Mouse (Mus musculus) heart, embryonic 10.5 days (tissue): Measurements from ENCODE around the gene Sidt2. TPM values are rescaled to one million over a fixed set of nuclear protein-coding genes. Genes with fewer than 3 reads are reported as not detected.

ENCODE experiments used
- DNase-seq: peaks from one replicate; pipeline ENCODE4 v3.0.0-alpha.2; 2017; ENCODE audit warnings: low spot score
- H3K27ac ChIP-seq: fragments of 300-500 bp; sonication (generic); 2 replicates; pipeline ENCODE4 v1.5.1; 2016; ENCODE audit warnings: mild to moderate bottlenecking
- H3K27me3 ChIP-seq: fragments of 300-500 bp; sonication (generic); 2 replicates; pipeline ENCODE4 v1.6.1; 2016; ENCODE audit warnings: mild to moderate bottlenecking; ENCODE audit not compliant: poor library complexity, insufficient read depth, severe bottlenecking
- H3K36me3 ChIP-seq: fragments of 300-500 bp; sonication (generic); 2 replicates; pipeline ENCODE4 v1.6.1; 2016; ENCODE audit warnings: mild to moderate bottlenecking, moderate library complexity
- H3K4me1 ChIP-seq: fragments of 300-500 bp; sonication (generic); 2 replicates; pipeline ENCODE4 v1.6.1; 2016; ENCODE audit warnings: mild to moderate bottlenecking
- H3K4me3 ChIP-seq: fragments of 300-500 bp; sonication (generic); 2 replicates; pipeline ENCODE4 v1.5.1; 2016; ENCODE audit warnings: mild to moderate bottlenecking, moderate library complexity
- H3K9me3 ChIP-seq: fragments of 300-500 bp; sonication (generic); 2 replicates; pipeline ENCODE4 v1.6.1; 2016; ENCODE audit warnings: mild to moderate bottlenecking, moderate library complexity
- WGBS: fragments of 180-500 bp; shearing (Covaris S2); methylation state at CpG from one replicate; pipeline ENCODE4 v1.1.7; 2016; 5-methylcytosine and 5-hydroxymethylcytosine counted together
- polyA plus RNA-seq: library from polyadenylated mRNA; unstranded; fragments of >200 nt; fragmentation: Nextera tagmentation; extraction: Ambion mirVana; gene quantifications from 2 replicates; pipeline ENCODE4 v1.2.1, GENCODE M21; 2016

The Sidt2 gene
- polyA plus RNA-seq, 1 experiment from 2014 or later = 37.2 TPM

- Histone ChIP-seq H3K36me3 (peaks cover 95% of the 10 kb centered on the region), H3K27me3 (no peaks in the 10 kb centered on the region), H3K4me1 (0 out of 2 replicates have a peak, but pooled peaks cover 4% of the 10 kb centered on the region), H3K9me3 (no peaks in the 10 kb centered on the region), H3K27ac (no peak overlapping the region), H3K4me3 (no peak overlapping the region)
- WGBS = 78% methylated on average over 13 of the region's 13 CpGs
- no peak for DNase-seq
Observed at GRCm38 (mm10) chr9:45944506-45945400, 10.3 kb downstream of the Sidt2 start.

DNA sequence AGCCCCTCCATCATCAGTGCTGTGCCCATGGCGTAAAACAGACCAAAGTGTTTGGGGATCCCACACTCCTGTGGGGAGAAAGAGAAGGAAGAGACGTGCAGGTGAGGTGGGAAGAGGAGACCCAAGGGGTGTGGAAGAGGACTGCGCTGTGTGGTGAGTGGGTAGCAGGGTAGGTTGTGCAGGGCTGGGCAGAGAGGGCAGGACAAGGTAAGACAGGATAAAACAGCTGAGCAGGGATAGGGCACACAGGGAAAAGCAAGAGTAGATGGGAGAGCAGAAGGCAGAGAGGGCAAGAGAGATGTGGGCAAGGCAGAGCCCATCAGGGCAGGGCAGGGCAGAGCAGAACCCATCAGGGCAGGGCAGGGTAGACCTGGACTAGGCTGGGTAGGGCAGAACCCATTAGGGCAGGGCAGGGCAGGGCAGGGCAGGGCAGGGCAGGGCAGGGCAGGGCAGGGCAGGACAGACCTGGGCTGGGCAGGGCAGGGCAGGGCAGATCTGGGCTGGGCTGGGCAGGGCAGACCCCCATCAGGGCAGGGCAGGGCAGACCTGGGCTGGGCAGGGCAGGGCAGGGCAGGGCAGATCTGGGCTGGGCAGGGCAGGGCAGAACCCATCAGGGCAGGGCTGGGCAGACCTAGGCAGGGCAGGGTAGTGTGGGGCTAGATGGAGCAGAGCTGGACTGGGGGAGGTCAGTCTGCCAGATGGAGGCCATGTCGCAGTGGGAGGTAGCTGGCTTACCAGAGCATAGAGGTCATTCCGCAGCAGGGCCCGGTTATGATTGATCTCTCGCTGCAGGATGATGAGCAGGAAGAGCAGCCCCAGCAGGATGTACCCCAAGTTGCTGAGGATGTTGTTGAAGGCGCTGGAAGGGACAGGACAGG lies 11.2 kb downstream of the Sidt2 start:
- H3K36me3 ChIP-seq = peaks cover 94% of the 10 kb centered on the region
- H3K4me3 ChIP-seq = no peak overlapping the region
- no peak overlapping the region for H3K27ac ChIP-seq
- no peaks in the 10 kb centered on the region for H3K9me3 ChIP-seq
- WGBS = 92% methylated on average over 8 of the region's 8 CpGs
- H3K27me3 ChIP-seq = no peaks in the 10 kb centered on the region
- DNase-seq = no peak
- 0 out of 2 replicates have a peak, but pooled peaks cover 4% of the 10 kb centered on the region for H3K4me1 ChIP-seq

GRCm38 (mm10) chr9:45942916-45943315 lies 12.1 kb downstream of the Sidt2 start:
- H3K9me3 ChIP-seq = no peaks in the 10 kb centered on the region
- no peak for DNase-seq
- 92% methylated on average over 8 of the region's 8 CpGs for WGBS
- H3K4me1 ChIP-seq = 0 out of 2 replicates have a peak, but pooled peaks cover 4% of the 10 kb centered on the region
- H3K27ac ChIP-seq = no peak overlapping the region
- no peaks in the 10 kb centered on the region for H3K27me3 ChIP-seq
- H3K36me3 ChIP-seq = peaks cover 94% of the 10 kb centered on the region
- no peak overlapping the region for H3K4me3 ChIP-seq

DNA sequence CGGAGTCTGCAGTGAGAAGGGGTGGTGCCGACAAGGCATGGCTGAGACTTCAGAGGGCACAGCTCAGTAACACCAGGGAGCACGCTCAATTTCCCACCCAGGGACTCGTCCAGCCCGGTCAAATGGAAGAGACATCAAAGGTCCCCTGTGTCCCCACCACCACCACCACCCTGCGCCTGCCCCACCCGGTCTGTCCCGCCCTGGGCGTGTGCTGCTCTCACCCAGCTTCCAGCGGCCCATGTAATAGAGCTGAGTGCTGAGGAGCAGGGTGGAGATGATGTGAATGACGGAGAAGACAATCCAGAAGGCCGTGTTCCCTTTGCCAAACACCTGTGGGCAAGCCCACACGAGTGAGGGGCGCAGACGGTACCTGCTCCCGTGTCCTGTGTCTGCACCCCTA lies 12.6 kb downstream of the Sidt2 start:
- Histone ChIP-seq H3K36me3 (peaks cover 94% of the 10 kb centered on the region), H3K27me3 (no peaks in the 10 kb centered on the region), H3K9me3 (no peaks in the 10 kb centered on the region), H3K4me3 (no peak overlapping the region), H3K27ac (no peak overlapping the region), H3K4me1 (0 out of 2 replicates have a peak, but pooled peaks cover 4% of the 10 kb centered on the region)
- no peak for DNase-seq
- 88% methylated on average over 16 of the region's 16 CpGs for WGBS

GRCm38 (mm10) chr9:45941329-45941888 lies 13.6 kb downstream of the Sidt2 start:
- Histone ChIP-seq H3K27ac (no peak overlapping the region), H3K9me3 (no peaks in the 10 kb centered on the region), H3K4me1 (peaks cover 9% of the 10 kb centered on the region; the same call in 1 of the 2 replicates), H3K27me3 (no peaks in the 10 kb centered on the region), H3K4me3 (no peak overlapping the region), H3K36me3 (peaks cover 85% of the 10 kb centered on the region)
- WGBS = 61% methylated on average over 18 of the region's 18 CpGs
- DNase-seq = peak; percentile 86

GRCm38 (mm10) chr9:45939794-45940193 lies 15.3 kb downstream of the Sidt2 start:
- no peak overlapping the region for H3K4me3 ChIP-seq
- H3K9me3 ChIP-seq = no peaks in the 10 kb centered on the region
- H3K27ac ChIP-seq = no peak overlapping the region
- no peak for DNase-seq
- WGBS = 93% methylated on average over 6 of the region's 6 CpGs
- peaks cover 23% of the 10 kb centered on the region for H3K4me1 ChIP-seq
- no peaks in the 10 kb centered on the region for H3K27me3 ChIP-seq
- peaks cover 69% of the 10 kb centered on the region for H3K36me3 ChIP-seq

GRCm38 (mm10) chr9:45938952-45939637 lies 16.0 kb downstream of the Sidt2 start:
- WGBS = 82% methylated on average over 15 of the region's 15 CpGs
- peaks cover 62% of the 10 kb centered on the region for H3K36me3 ChIP-seq
- H3K4me3 ChIP-seq = no peak overlapping the region
- H3K9me3 ChIP-seq = no peaks in the 10 kb centered on the region
- H3K27ac ChIP-seq = no peak overlapping the region
- peaks cover 30% of the 10 kb centered on the region for H3K4me1 ChIP-seq
- DNase-seq = no peak
- H3K27me3 ChIP-seq = no peaks in the 10 kb centered on the region

DNA sequence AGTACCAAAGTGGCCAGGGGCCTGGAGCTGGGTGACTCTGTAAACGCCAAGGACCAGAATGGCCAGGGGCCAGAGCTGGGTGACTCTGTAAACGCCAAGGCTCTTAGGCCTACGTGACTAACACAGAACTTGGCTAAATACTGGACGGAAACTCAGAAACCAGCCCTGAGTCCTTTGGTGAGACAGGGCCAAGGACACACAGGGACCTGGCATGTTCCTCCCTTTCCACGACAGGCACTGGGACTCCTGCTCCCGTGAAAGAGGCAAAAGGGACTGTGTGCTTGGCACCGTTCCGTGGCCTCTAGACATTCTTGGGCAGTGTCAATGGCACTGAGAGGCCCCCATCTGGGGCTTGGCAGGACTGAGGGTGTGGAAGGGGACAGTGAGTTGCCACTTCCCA lies 17.0 kb downstream of the Sidt2 start:
- WGBS = 90% methylated on average over 8 of the region's 8 CpGs

GRCm38 (mm10) chr9:45936883-45937282 lies 18.2 kb downstream of the Sidt2 start:
- no peaks in the 10 kb centered on the region for H3K9me3 ChIP-seq
- DNase-seq = peak; percentile 85
- peak overlapping the region; percentile 88 for H3K27ac ChIP-seq
- whole genome bisulfite sequencing = 18% methylated on average over 3 of the region's 3 CpGs
- peaks cover 47% of the 10 kb centered on the region for H3K36me3 ChIP-seq
- H3K4me1 ChIP-seq = peaks cover 51% of the 10 kb centered on the region
- no peaks in the 10 kb centered on the region for H3K27me3 ChIP-seq
- H3K4me3 ChIP-seq = no peak overlapping the region

More for the DNA sequence above, 17.0 kb downstream of the Sidt2 start:
- H3K9me3 ChIP-seq = no peaks in the 10 kb centered on the region
- peaks cover 40% of the 10 kb centered on the region for H3K4me1 ChIP-seq
- DNase-seq = no peak
- no peak overlapping the region for H3K4me3 ChIP-seq
- peaks cover 52% of the 10 kb centered on the region for H3K36me3 ChIP-seq
- H3K27ac ChIP-seq = no peak overlapping the region
- no peaks in the 10 kb centered on the region for H3K27me3 ChIP-seq

- H3K9me3 ChIP-seq = no peaks in the 10 kb centered on the region
- H3K27ac ChIP-seq = peak within 1 kb of the TSS; percentile 88
- H3K27me3 ChIP-seq = no peaks in the 10 kb centered on the region
- peak within 1 kb of the TSS; percentile 57 for H3K4me3 ChIP-seq
- H3K36me3 ChIP-seq = peaks cover 45% of the 10 kb centered on the region
- peaks cover 48% of the 10 kb centered on the region for H3K4me1 ChIP-seq
- peak; percentile 95 for DNase-seq
- WGBS = 3% methylated on average over 21 of the region's 21 CpGs
Observed at GRCm38 (mm10) chr9:45935628-45936210, 19.3 kb downstream of the Sidt2 start, which contains the start of gene Tagln. Tagln (minus strand) TSS chr9:45936058.

DNA sequence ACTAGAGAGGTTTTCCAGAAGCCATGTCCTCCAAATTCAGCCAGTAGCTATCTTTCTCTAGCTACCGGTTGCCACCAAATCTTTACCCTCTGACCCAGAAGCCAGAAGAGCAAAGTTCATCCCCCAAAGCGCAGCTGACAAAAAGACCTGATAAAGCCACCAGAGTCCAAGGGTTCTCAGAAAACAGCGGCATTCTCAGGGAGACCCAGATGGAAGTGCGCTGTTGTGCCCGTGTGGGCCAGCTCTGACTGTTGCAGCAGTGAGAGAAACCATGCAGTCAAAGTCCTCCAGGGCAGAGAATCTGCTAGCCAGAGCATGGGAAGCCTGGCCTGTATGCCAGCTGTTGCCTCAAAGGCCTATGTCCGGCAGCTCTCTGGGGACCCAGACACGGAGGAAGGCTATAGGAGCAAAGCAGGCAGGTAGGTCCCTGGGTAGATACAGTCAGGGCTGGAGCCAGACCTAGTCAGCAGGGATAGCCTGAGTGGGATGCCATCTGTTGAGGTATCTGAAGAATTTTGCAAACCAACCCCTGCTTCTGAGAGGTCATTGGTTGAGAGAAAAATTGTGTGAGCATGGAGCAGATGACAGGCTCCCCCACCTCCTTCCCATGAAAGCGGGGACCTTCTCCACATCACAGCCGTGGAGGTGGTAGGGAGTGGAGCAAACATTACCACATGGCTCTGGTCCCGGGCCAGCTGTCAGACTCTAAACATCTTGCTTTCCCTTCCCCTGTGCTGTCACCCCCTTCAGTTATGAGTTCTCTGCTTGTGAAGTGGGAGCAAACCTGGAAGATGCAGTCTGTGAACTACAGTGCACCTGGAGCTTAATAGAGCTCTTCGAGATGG lies 22.3 kb downstream of the Sidt2 start:
- Histone ChIP-seq H3K36me3 (peaks cover 50% of the 10 kb centered on the region), H3K9me3 (no peaks in the 10 kb centered on the region), H3K4me1 (peaks cover 48% of the 10 kb centered on the region), H3K27ac (peak overlapping the region; percentile 53), H3K27me3 (no peaks in the 10 kb centered on the region), H3K4me3 (peak overlapping the region; percentile 40)
- DNase-seq = no peak
- WGBS = 55% methylated on average over 11 of the region's 11 CpGs
